Mouse (Mus musculus) liver, embryonic 14.5 days (tissue): ENCODE results near the gene Clmp. TPM values are rescaled to one million over a fixed set of nuclear protein-coding genes. Genes with fewer than 3 reads are reported as not detected.

ENCODE experiments used
- ATAC-seq: fragments of 200-750 bp; cut with Nextera tagmentation; 2 replicates; pipeline ENCODE4 v1.8.0; 2017; ENCODE audit warnings: moderate number of reproducible peaks, mild to moderate bottlenecking, moderate library complexity; ENCODE audit not compliant: insufficient read depth
- DNase-seq, 3 experiments: peaks; one replicate each; pipeline ENCODE4 v3.0.0-alpha.2; 2012 to 2013; ENCODE audit warnings: low read depth in 3 of 3, low spot score in 3 of 3
- H3K27ac ChIP-seq: fragments of 300-500 bp; sonication (generic); 2 replicates; pipeline ENCODE4 v1.5.1; 2014; ENCODE audit warnings: moderate library complexity, mild to moderate bottlenecking, control low read depth, inconsistent platforms
- H3K27me3 ChIP-seq: fragments of 300-500 bp; sonication (generic); 2 replicates; pipeline ENCODE4 v1.6.1; 2014; ENCODE audit warnings: mild to moderate bottlenecking, low read length, moderate library complexity; ENCODE audit not compliant: control insufficient read depth, insufficient read depth
- H3K36me3 ChIP-seq: fragments of 300-500 bp; sonication (generic); replicated peaks from 2 replicates; pipeline ENCODE4 v1.6.1; 2014; ENCODE audit warnings: low read depth; ENCODE audit not compliant: control insufficient read depth, insufficient read depth
- H3K4me1 ChIP-seq, 2 experiments: fragments of 200-500 bp in 1 of 2; fragments of 300-500 bp in 1 of 2; sonication (generic) in 1 of 2; replicated peaks; 2 replicates each; pipeline ENCODE4 v1.6.1; 2012 to 2014; ENCODE audit warnings: antibody characterized with exemption in 1 of 2, inconsistent platforms in 1 of 2, low read length in 1 of 2; ENCODE audit not compliant: control insufficient read depth in 2 of 2, insufficient read depth in 2 of 2
- H3K4me2 ChIP-seq: fragments of 300-500 bp; sonication (generic); 2 replicates; pipeline ENCODE4 v1.6.1; 2014; ENCODE audit warnings: low read depth, mild to moderate bottlenecking, control low read depth, moderate library complexity
- H3K4me3 ChIP-seq, 2 experiments: fragments of 200-500 bp in 1 of 2; fragments of 300-500 bp in 1 of 2; sonication (generic) in 1 of 2; 2 replicates each; pipeline ENCODE4 v1.5.1; 2012 to 2014; ENCODE audit warnings: low read depth in 2 of 2, low read length in 2 of 2, mild to moderate bottlenecking in 2 of 2, control low read depth in 1 of 2, inconsistent platforms in 1 of 2, moderate library complexity in 1 of 2; ENCODE audit not compliant: insufficient read depth in 1 of 2
- H3K9ac ChIP-seq: fragments of 300-500 bp; sonication (generic); replicated peaks from 2 replicates; pipeline ENCODE4 v1.6.1; 2014; ENCODE audit warnings: mild to moderate bottlenecking, control low read depth, moderate library complexity
- H3K9me3 ChIP-seq: fragments of 300-500 bp; sonication (generic); 2 replicates; pipeline ENCODE4 v1.6.1; 2016; ENCODE audit warnings: low read length, mixed read lengths; ENCODE audit not compliant: control insufficient read depth
- CTCF ChIP-seq: IDR thresholded peaks from 2 replicates; pipeline ENCODE4 v1.5.1; 2016; ENCODE audit warnings: antibody characterized with exemption, low read depth, control low read depth
- EP300 ChIP-seq: IDR thresholded peaks from 2 replicates; pipeline ENCODE4 v1.6.1; 2016; ENCODE audit warnings: antibody characterized with exemption, low read depth
- WGBS: fragments of 180-500 bp; shearing (Covaris S2); extraction: QIAGEN DNeasy Blood & Tissue Kit; methylation state at CpG from one replicate; pipeline ENCODE4 v1.1.7; 2014; ENCODE audit not compliant: insufficient replicate concordance; 5-methylcytosine and 5-hydroxymethylcytosine counted together
- polyA plus RNA-seq, 2 experiments: library from polyadenylated mRNA; depleted of rRNA in 1 of 2; stranded (reverse) in 1 of 2; unstranded in 1 of 2; fragments of >200 nt; fragmentation: Nextera tagmentation in 1 of 2; extraction: Ambion mirVana in 1 of 2; gene quantifications; 2 replicates each; pipeline versions ENCODE4 v1.2.1 to v1.2.3; 2012 to 2014

Gene Clmp
- polyA plus RNA-seq, 2 experiments = 0.55 to 0.59 TPM

DNA sequence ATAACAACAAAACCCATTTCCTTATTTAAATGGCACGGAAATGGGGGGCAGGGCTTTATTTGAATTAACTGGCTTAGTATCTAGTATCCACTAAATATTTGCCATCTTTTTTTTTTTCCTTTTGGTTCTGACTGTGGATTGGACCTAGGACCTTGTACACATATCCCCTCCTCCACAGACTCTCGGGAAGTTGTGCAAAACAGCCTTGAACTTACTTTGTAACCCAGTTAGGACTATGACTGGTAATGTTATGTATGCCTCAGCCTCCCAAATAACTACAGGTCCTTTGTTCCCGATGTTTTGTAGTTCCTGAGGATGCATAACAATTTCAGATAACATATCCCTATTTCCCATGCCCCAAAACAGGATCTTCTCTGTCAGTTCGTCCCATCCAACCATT lies 88.1 kb downstream of the Clmp start:
- DNase-seq (no peak), ATAC-seq (no peak)
- no peaks in the 10 kb centered on the region for H3K9me3 ChIP-seq
- TF ChIP-seq CTCF = no peak
- no peak for TF ChIP-seq EP300
- no peaks in the 10 kb centered on the region for H3K27me3 ChIP-seq
- H3K36me3 ChIP-seq = no peaks in the 10 kb centered on the region
- no peak overlapping the region for H3K4me3 ChIP-seq
- 51% methylated on average over 4 of the region's 4 CpGs for WGBS
- H3K4me2 ChIP-seq = no peak overlapping the region
- H3K9ac ChIP-seq = no peak overlapping the region
- no peaks in the 10 kb centered on the region; a peak in 1 of 4 replicates for H3K4me1 ChIP-seq
- H3K27ac ChIP-seq = no peak overlapping the region

DNA sequence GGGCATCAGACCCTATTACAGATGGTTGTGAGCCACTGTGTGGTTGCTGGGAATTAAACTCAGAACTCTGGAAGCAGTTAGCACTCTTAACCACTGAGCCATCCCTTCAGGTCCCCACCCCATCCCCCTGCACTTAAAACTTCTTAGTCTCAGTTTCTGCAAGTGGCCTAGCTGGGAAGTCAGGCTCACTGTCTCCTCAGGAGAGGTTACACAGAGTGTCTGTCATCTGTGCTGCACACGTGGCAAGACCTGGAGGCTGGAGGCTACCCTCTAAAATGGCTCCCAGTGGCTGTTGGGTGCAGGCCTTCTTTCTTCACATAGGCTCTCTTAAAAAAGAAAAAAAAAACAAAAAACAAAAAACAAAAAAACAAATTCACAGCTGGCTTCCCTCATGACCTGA lies 90.3 kb downstream of the Clmp start:
- Histone ChIP-seq H3K4me1 (no peaks in the 10 kb centered on the region; a peak in 1 of 4 replicates), H3K9ac (no peak overlapping the region), H3K4me3 (no peak overlapping the region), H3K4me2 (no peak overlapping the region), H3K9me3 (no peaks in the 10 kb centered on the region), H3K27ac (no peak overlapping the region), H3K36me3 (no peaks in the 10 kb centered on the region), H3K27me3 (no peaks in the 10 kb centered on the region)
- no peak for ATAC-seq
- no peak for TF ChIP-seq EP300
- TF ChIP-seq CTCF = no peak
- DNase-seq = no peak
- WGBS = 50% methylated on average over 1 of the region's 1 CpGs

DNA sequence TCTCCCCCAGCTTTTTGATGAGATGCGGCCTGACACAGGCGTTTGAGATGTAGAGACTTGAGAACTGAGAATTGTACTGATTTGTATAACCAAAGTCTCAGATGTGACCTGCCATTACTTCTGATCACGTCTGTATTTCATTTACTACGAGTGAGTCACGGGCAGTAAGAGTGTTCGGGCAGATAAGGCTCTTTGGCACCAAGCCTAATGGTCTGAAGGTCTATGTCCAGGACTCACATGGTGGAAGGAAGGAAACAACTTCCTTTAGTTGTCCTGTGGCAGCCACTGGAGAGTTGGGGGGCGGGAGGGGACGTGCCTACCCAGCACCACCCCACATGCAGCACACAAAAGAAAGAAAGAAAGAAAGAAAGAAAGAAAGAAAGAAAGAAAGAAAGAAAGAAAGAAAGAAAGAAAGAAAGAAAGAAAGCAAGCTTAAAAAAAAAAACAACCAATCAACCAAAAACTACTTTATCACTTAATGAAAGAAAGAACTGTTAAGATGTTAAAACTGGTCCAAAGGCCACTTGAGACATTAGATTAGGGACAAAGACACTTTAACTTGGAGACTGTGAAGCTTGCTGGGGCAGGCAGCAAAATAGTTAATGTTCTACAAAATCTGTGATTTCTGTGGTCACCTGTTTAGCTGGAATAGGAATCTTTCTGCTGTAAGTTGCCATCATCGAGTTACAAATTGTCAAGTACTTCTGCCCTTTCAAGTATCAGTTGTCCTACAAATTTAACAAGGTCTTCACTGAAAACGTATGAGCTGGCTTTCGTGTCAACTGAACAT lies 90.9 kb downstream of the Clmp start:
- Histone ChIP-seq H3K9ac (no peak overlapping the region), H3K36me3 (no peaks in the 10 kb centered on the region), H3K4me3 (no peak overlapping the region), H3K27me3 (no peaks in the 10 kb centered on the region), H3K9me3 (no peaks in the 10 kb centered on the region), H3K4me2 (no peak overlapping the region), H3K4me1 (no peaks in the 10 kb centered on the region; a peak in 1 of 4 replicates), H3K27ac (no peak overlapping the region)
- no peak for ATAC-seq
- no peak for DNase-seq
- WGBS = 27% methylated on average over 11 of the region's 11 CpGs
- TF ChIP-seq EP300 (no peak), CTCF (no peak)

DNA sequence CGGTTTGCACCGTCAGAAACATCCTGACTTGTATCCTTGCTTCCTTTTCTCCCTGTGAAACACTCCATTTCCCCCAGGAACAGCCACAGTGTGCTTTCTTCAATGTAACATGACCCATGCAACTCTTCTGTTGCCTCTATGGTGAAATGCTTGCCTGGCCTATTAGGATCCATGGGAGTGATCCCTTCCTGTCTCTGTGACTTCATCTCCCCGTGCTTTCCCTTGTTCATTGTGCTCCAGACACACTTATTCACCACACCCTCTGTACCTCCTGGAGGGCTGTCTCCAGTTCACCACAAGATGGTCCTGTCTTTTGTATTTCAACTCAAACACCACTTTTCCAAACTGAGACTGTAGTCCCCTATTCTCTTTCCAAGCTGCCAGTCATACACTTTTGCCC lies 94.3 kb downstream of the Clmp start:
- WGBS = 64% methylated on average over 3 of the region's 3 CpGs

DNA sequence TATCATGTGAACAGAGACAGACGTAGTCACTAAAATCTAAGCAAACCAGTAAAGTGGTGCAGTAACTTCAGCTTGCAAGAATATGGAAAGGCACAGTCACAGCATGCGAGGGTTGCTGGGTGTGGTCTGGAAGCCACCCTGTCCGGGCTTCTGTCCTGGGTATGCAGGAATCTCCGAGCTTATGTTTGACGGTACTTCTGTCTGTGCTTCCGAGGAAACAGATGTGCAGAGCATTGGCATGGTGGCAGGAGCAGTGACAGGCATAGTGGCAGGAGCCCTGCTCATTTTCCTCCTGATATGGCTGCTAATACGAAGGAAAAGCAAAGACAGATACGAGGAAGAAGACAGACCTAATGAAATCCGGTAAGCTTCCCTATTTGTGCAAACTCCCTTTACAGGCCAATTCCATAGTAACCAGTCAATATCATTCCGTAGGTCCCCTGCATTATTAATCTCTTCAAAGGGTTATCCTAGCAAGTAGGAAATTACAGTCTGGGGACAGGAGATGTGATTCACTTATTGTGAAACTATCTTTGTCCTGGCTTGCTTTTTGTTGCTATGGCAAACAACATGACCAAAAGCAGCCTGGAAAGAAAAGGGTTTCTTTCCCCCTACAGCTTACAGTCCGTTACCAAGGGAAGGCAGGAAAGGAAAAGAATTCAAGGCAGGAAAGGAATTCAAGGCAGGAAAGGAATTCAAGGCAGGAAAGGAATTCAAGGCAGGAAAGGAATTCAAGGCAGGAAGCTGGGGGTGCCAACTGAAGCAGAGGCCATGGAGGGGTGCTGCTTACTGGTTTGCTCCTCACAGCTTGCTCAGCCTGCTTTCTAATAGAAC lies 95.3 kb downstream of the Clmp start:
- Histone ChIP-seq H3K4me1 (peaks cover 3 to 12% of the 10 kb centered on the region in 2 experiments; a peak in 2 of 4 replicates), H3K27ac (no peak overlapping the region), H3K9ac (no peak overlapping the region), H3K4me2 (no peak overlapping the region), H3K27me3 (no peaks in the 10 kb centered on the region; the same call in 1 of the 2 replicates), H3K36me3 (no peaks in the 10 kb centered on the region), H3K9me3 (no peaks in the 10 kb centered on the region), H3K4me3 (no peak overlapping the region)
- DNase-seq (no peak), ATAC-seq (no peak)
- TF ChIP-seq CTCF (no peak), EP300 (no peak)
- WGBS = 51% methylated on average over 11 of the region's 11 CpGs

More for the DNA sequence above, 94.3 kb downstream of the Clmp start:
- no peak overlapping the region for H3K4me2 ChIP-seq
- DNase-seq (no peak), ATAC-seq (no peak)
- H3K27ac ChIP-seq = no peak overlapping the region
- TF ChIP-seq EP300 (no peak), CTCF (no peak)
- no peaks in the 10 kb centered on the region for H3K9me3 ChIP-seq
- H3K4me3 ChIP-seq = no peak overlapping the region
- H3K36me3 ChIP-seq = no peaks in the 10 kb centered on the region
- H3K9ac ChIP-seq = no peak overlapping the region
- H3K4me1 ChIP-seq = peaks cover 3 to 12% of the 10 kb centered on the region in 2 experiments; a peak in 2 of 4 replicates
- no peaks in the 10 kb centered on the region; the same call in 1 of the 2 replicates for H3K27me3 ChIP-seq
